Mouse (Mus musculus) kidney, postnatal 0 days (tissue): ENCODE measurements around the gene Gxylt1. TPM values are rescaled to one million over a fixed set of nuclear protein-coding genes. Genes with fewer than 3 reads are reported as not detected.

Experiments
- ATAC-seq: fragments of 200-750 bp; cut with Nextera tagmentation; replicated peaks from 2 replicates; pipeline ENCODE4 v1.8.0; 2017; ENCODE audit warnings: low read depth, moderate number of reproducible peaks, moderate TSS enrichment, moderate library complexity; ENCODE audit not compliant: low FRiP score
- DNase-seq: peaks from one replicate; pipeline ENCODE4 v3.0.0-alpha.2; 2016; ENCODE audit warnings: low spot score
- H3K27ac ChIP-seq: fragments of 300-500 bp; sonication (generic); 2 replicates; pipeline ENCODE4 v1.5.1; 2014; ENCODE audit warnings: mild to moderate bottlenecking
- H3K27me3 ChIP-seq: fragments of 300-500 bp; sonication (generic); 2 replicates; pipeline ENCODE4 v1.6.1; 2014; ENCODE audit warnings: low read length, mixed read lengths; ENCODE audit not compliant: insufficient read depth
- H3K36me3 ChIP-seq: fragments of 300-500 bp; sonication (generic); 2 replicates; pipeline ENCODE4 v1.6.1; 2014; ENCODE audit warnings: low read length, mixed read lengths; ENCODE audit not compliant: insufficient read depth
- H3K4me1 ChIP-seq: fragments of 300-500 bp; sonication (generic); replicated peaks from 2 replicates; pipeline ENCODE4 v1.6.1; 2014; ENCODE audit warnings: antibody characterized with exemption, low read length, mixed read lengths; ENCODE audit not compliant: insufficient read depth
- H3K4me2 ChIP-seq: fragments of 300-500 bp; sonication (generic); 2 replicates; pipeline ENCODE4 v1.6.1; 2014; ENCODE audit warnings: mild to moderate bottlenecking, low read length, moderate library complexity, mixed read lengths
- H3K4me3 ChIP-seq: fragments of 300-500 bp; sonication (generic); replicated peaks from 2 replicates; pipeline ENCODE4 v1.5.1; 2014; ENCODE audit warnings: low read depth, low read length
- H3K9ac ChIP-seq: fragments of 300-500 bp; sonication (generic); 2 replicates; pipeline ENCODE4 v1.6.1; 2014; ENCODE audit warnings: low read depth, low read length
- H3K9me3 ChIP-seq: fragments of 300-500 bp; sonication (generic); replicated peaks from 2 replicates; pipeline ENCODE4 v1.6.1; 2016; ENCODE audit warnings: low read length, inconsistent platforms, mixed read lengths
- CTCF ChIP-seq: IDR thresholded peaks from 2 replicates; pipeline ENCODE4 v1.5.1; 2016; ENCODE audit warnings: antibody characterized with exemption, low read depth, mild to moderate bottlenecking, moderate library complexity
- WGBS: fragments of 180-500 bp; shearing (Covaris S2); extraction: QIAGEN DNeasy Blood & Tissue Kit; methylation state at CpG from one replicate; pipeline ENCODE4 v1.1.7; 2014; 5-methylcytosine and 5-hydroxymethylcytosine counted together
- polyA plus RNA-seq: library from polyadenylated mRNA; unstranded; fragments of >200 nt; fragmentation: Nextera tagmentation; extraction: Ambion mirVana; gene quantifications from 2 replicates; pipeline ENCODE4 v1.2.1, GENCODE M21; 2015

The Gxylt1 gene
- polyA plus RNA-seq, 1 experiment from 2014 or later = 6.7 TPM

- ATAC-seq (no peak), DNase-seq (no peak)
- no peak overlapping the region for H3K4me2 ChIP-seq
- H3K9me3 ChIP-seq = no peaks in the 10 kb centered on the region
- TF ChIP-seq CTCF = no peak
- H3K4me1 ChIP-seq = no peaks in the 10 kb centered on the region
- WGBS = 75% methylated on average over 16 of the region's 16 CpGs
- H3K27ac ChIP-seq = no peak overlapping the region
- no peak overlapping the region for H3K4me3 ChIP-seq
- no peaks in the 10 kb centered on the region for H3K27me3 ChIP-seq
- H3K9ac ChIP-seq = no peak overlapping the region
- H3K36me3 ChIP-seq = peaks cover 2% of the 10 kb centered on the region; the same call in 1 of the 2 replicates
Observed at GRCm38 (mm10) chr15:93266361-93266760, 8.6 kb downstream of the Gxylt1 start.

GRCm38 (mm10) chr15:93265728-93266127 is 9.3 kb downstream of the Gxylt1 start:
- DNase-seq = peak; percentile 76
- H3K4me1 ChIP-seq = no peaks in the 10 kb centered on the region
- 23% methylated on average over 2 of the region's 2 CpGs for WGBS
- peak; percentile 77 for TF ChIP-seq CTCF
- H3K27ac ChIP-seq = no peak overlapping the region
- no peak overlapping the region for H3K4me2 ChIP-seq
- H3K4me3 ChIP-seq = no peak overlapping the region
- H3K9me3 ChIP-seq = no peaks in the 10 kb centered on the region
- no peak overlapping the region for H3K9ac ChIP-seq
- H3K27me3 ChIP-seq = no peaks in the 10 kb centered on the region
- H3K36me3 ChIP-seq = peaks cover 6% of the 10 kb centered on the region; the same call in 1 of the 2 replicates
- 0 out of 2 replicates have a peak, but pooled peaks have one; percentile 40 for ATAC-seq

GRCm38 (mm10) chr15:93265231-93265630 is 9.7 kb downstream of the Gxylt1 start:
- ATAC-seq = no peak
- 71% methylated on average over 3 of the region's 3 CpGs for WGBS
- no peak for TF ChIP-seq CTCF
- Histone ChIP-seq H3K4me3 (no peak overlapping the region), H3K9me3 (no peaks in the 10 kb centered on the region), H3K27me3 (no peaks in the 10 kb centered on the region), H3K4me2 (no peak overlapping the region), H3K27ac (no peak overlapping the region), H3K4me1 (no peaks in the 10 kb centered on the region), H3K36me3 (peaks cover 6% of the 10 kb centered on the region; the same call in 1 of the 2 replicates), H3K9ac (no peak overlapping the region)
- DNase-seq = no peak

- no peaks in the 10 kb centered on the region for H3K9me3 ChIP-seq
- no peaks in the 10 kb centered on the region for H3K27me3 ChIP-seq
- no peak overlapping the region for H3K9ac ChIP-seq
- H3K27ac ChIP-seq = no peak overlapping the region
- peaks cover 6% of the 10 kb centered on the region; the same call in 1 of the 2 replicates for H3K36me3 ChIP-seq
- ATAC-seq (no peak), DNase-seq (no peak)
- WGBS = 91% methylated on average over 3 of the region's 3 CpGs
- H3K4me1 ChIP-seq = no peaks in the 10 kb centered on the region
- no peak overlapping the region for H3K4me3 ChIP-seq
- H3K4me2 ChIP-seq = no peak overlapping the region
- TF ChIP-seq CTCF = no peak
Observed at GRCm38 (mm10) chr15:93264221-93264620, 10.8 kb downstream of the Gxylt1 start.

- no peaks in the 10 kb centered on the region for H3K27me3 ChIP-seq
- no peak overlapping the region for H3K27ac ChIP-seq
- no peaks in the 10 kb centered on the region for H3K4me1 ChIP-seq
- H3K4me2 ChIP-seq = no peak overlapping the region
- WGBS = 72% methylated on average over 7 of the region's 7 CpGs
- peaks cover 8% of the 10 kb centered on the region; the same call in 1 of the 2 replicates for H3K36me3 ChIP-seq
- ATAC-seq (no peak), DNase-seq (no peak)
- no peak for TF ChIP-seq CTCF
- no peaks in the 10 kb centered on the region for H3K9me3 ChIP-seq
- H3K9ac ChIP-seq = no peak overlapping the region
- no peak overlapping the region for H3K4me3 ChIP-seq
Observed at GRCm38 (mm10) chr15:93263566-93263965, 11.4 kb downstream of the Gxylt1 start.

- 49% methylated on average over 5 of the region's 5 CpGs for WGBS
- Histone ChIP-seq H3K36me3 (peaks cover 14% of the 10 kb centered on the region; the same call in 1 of the 2 replicates), H3K27ac (no peak overlapping the region), H3K4me1 (no peaks in the 10 kb centered on the region), H3K4me2 (no peak overlapping the region), H3K9ac (no peak overlapping the region), H3K4me3 (no peak overlapping the region), H3K9me3 (no peaks in the 10 kb centered on the region), H3K27me3 (no peaks in the 10 kb centered on the region)
- DNase-seq (peak; percentile 39), ATAC-seq (no peak)
- peak; percentile 69 for TF ChIP-seq CTCF
Observed at GRCm38 (mm10) chr15:93262818-93263217, 12.2 kb downstream of the Gxylt1 start.

- H3K27me3 ChIP-seq = no peaks in the 10 kb centered on the region
- H3K4me1 ChIP-seq = no peaks in the 10 kb centered on the region
- peaks cover 17% of the 10 kb centered on the region; the same call in 1 of the 2 replicates for H3K36me3 ChIP-seq
- no peak overlapping the region for H3K27ac ChIP-seq
- no peaks in the 10 kb centered on the region for H3K9me3 ChIP-seq
- 83% methylated on average over 5 of the region's 5 CpGs for WGBS
- DNase-seq = no peak
- no peak for ATAC-seq
- H3K4me3 ChIP-seq = no peak overlapping the region
- no peak overlapping the region for H3K4me2 ChIP-seq
- TF ChIP-seq CTCF = no peak
- H3K9ac ChIP-seq = no peak overlapping the region
Observed at GRCm38 (mm10) chr15:93262274-93262673, 12.7 kb downstream of the Gxylt1 start.
